Mouse (Mus musculus) adipocyte (in vitro differentiated cells): ENCODE results near the gene Hist1h4b.
"Not testable (repeated sequence)": the region's sequence is repeated elsewhere in the genome, so short reads cannot be mapped to it uniquely, and the experiment has no call there.

Source experiments
- DNase-seq: peaks from one replicate; pipeline ENCODE4 v3.0.0-alpha.2; 2016; ENCODE audit warnings: low spot score

The Hist1h4b gene

GRCm38 (mm10) chr13:23757921-23758320, 1.1 kb downstream of the Hist1h4b start:
- DNase-seq: no peak

- no peak for DNase-seq
These were observed 2.5 kb downstream of the Hist1h4b start for GRCm38 (mm10) chr13:23759251-23759771.

- no peak for DNase-seq
These were observed 3.1 kb downstream of the Hist1h4b start for GRCm38 (mm10) chr13:23759916-23760239.

- peak; percentile 48 for DNase-seq
These were observed 3.6 kb downstream of the Hist1h4b start for GRCm38 (mm10) chr13:23760240-23760971.

- DNase-seq: peak; percentile 93
These were observed 4.4 kb downstream of the Hist1h4b start, which contains the start of gene Hist1h4a for GRCm38 (mm10) chr13:23760972-23761864. TSS of gene Hist1h4a (minus strand) at chr13:23761230.

GRCm38 (mm10) chr13:23761871-23762821, 5.3 kb downstream of the Hist1h4b start, which contains the start of gene Hist1h3a:
TSS of gene Hist1h3a (minus strand) at chr13:23762386.
- DNase-seq: peak; percentile 72

GRCm38 (mm10) chr13:23763242-23763585, 6.4 kb downstream of the Hist1h4b start:
- DNase-seq: no peak

- no peak for DNase-seq
These were observed 6.9 kb downstream of the Hist1h4b start, which contains the start of gene Hist1h1a for GRCm38 (mm10) chr13:23763586-23764323. TSS of gene Hist1h1a (plus strand) at chr13:23763666.

- DNase-seq: no peak
These were observed 7.7 kb downstream of the Hist1h4b start for GRCm38 (mm10) chr13:23764324-23765171.

- DNase-seq: no peak
These were observed 8.3 kb downstream of the Hist1h4b start for GRCm38 (mm10) chr13:23765172-23765513.

GRCm38 (mm10) chr13:23766772-23767171, 10.0 kb downstream of the Hist1h4b start:
- DNase-seq: no peak

GRCm38 (mm10) chr13:23768834-23769397, 12.1 kb downstream of the Hist1h4b start:
- no peak for DNase-seq

- DNase-seq: not testable (repeated sequence)
These were observed 12.8 kb downstream of the Hist1h4b start, which contains the start of gene Trim38 for GRCm38 (mm10) chr13:23769613-23770012. TSS of gene Trim38 (plus strand) at chr13:23769913.

GRCm38 (mm10) chr13:23772561-23773313, 15.9 kb downstream of the Hist1h4b start:
- DNase-seq: no peak

- no peak for DNase-seq
These were observed 21.5 kb downstream of the Hist1h4b start for GRCm38 (mm10) chr13:23778339-23778738.

GRCm38 (mm10) chr13:23779025-23779424, 22.2 kb downstream of the Hist1h4b start:
- no peak for DNase-seq

GRCm38 (mm10) chr13:23792520-23792919, 35.7 kb downstream of the Hist1h4b start:
- peak; percentile 72 for DNase-seq

- DNase-seq: no peak
These were observed 42.6 kb downstream of the Hist1h4b start for GRCm38 (mm10) chr13:23799405-23799804.

- no peak for DNase-seq
These were observed 47.7 kb downstream of the Hist1h4b start for GRCm38 (mm10) chr13:23804532-23804931.
